Mouse (Mus musculus): Measurements from ENCODE around the gene Prkce.

GRCm38 (mm10) chr17:86353679-86354078, 186.1 kb downstream of the Prkce start:
- TF ChIP-seq CTCF (IDR thresholded peaks at IDR 0.05; ENCODE audit: borderline replicate concordance, insufficient read depth, low read length) (no peak), POLR2A (IDR thresholded peaks at IDR 0.05; ENCODE audit: low read depth, low read length) (no peak)
